Mouse (Mus musculus): ENCODE data around the gene Cyp11a1. TPM values are rescaled to one million over a fixed set of nuclear protein-coding genes. Genes with fewer than 3 reads are reported as not detected.

The Cyp11a1 gene
- total and polyA plus RNA-seq, 3 experiments: not detected

DNA sequence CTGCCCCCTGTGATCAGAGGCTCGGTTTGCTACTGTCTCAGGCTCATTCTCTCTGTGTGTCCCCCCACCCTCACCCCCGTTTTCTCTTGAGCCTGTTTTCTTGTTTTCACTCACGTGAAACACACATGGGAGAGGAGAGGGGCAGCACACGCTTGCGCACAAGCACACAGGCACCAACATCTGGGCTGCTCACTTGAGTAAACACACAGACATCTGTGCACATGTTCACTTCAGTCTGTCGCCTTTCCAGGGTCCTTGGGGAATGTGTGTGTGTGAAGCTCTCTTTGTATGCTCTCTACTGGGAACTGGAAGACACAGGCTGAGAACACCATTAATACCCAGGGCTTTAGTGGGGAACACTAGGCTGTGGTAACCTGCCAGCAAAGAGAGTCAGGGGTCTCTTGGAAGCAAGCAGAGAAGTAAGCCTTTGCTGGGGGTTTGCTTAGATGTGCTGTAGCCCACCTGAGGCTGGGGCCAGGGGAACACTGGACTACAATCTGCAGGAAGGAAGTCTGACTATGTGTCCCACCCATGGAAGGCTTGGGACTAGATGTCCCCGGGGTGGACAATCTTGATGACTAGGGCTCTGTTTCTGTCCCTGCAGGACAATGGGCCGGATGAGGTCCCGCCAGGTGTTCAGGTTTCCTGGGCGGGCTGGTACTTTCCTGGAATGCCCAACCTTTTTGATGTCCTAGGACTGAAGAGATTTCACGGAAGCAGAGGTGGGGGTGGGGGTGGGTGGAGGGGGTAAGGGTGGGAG is 36.3 kb upstream of the Cyp11a1 start:
- TF ChIP-seq GABPA (IDR thresholded peaks at IDR 0.05; ENCODE audit: low read depth, low read length): no peak
- TF ChIP-seq TCF12 (IDR thresholded peaks at IDR 0.05; ENCODE audit: low read depth, low read length): no peak
- TF ChIP-seq MYC (IDR thresholded peaks at IDR 0.05; ENCODE audit: low read depth, low read length): no peak
- TF ChIP-seq KAT2A (conservative IDR thresholded peaks at IDR 0.05; ENCODE audit: low read depth, low read length): no peak
- no peak for TF ChIP-seq BHLHE40 (IDR thresholded peaks at IDR 0.05; ENCODE audit: borderline replicate concordance, low read depth, low read length)
- no peak for TF ChIP-seq JUND (IDR thresholded peaks at IDR 0.05; ENCODE audit: low read depth, low read length)
- no peak for TF ChIP-seq EP300 (IDR thresholded peaks at IDR 0.05; ENCODE audit: low read depth in 1 of 2, low read length in 2 of 2)
- TF ChIP-seq SMC3 (IDR thresholded peaks at IDR 0.05; ENCODE audit: low read depth, low read length): no peak
- no peak for TF ChIP-seq USF1 (IDR thresholded peaks at IDR 0.05; ENCODE audit: low read depth, low read length)
- Histone ChIP-seq H3K27me3 (ENCODE audit: control insufficient read depth in 1 of 2, insufficient read depth in 2 of 2, low read length in 2 of 2) (peaks cover 0 to 6% of the 10 kb centered on the region in 2 experiments), H3K27ac (ENCODE audit: control insufficient read depth, low read depth, low read length) (no peak overlapping the region), H3K9ac (ENCODE audit: control insufficient read depth, low read depth, low read length, poor library complexity, severe bottlenecking) (no peak overlapping the region), H3K9me3 (replicated peaks; ENCODE audit: insufficient read depth, low read length) (no peaks in the 10 kb centered on the region), H3K79me2 (ENCODE audit: control insufficient read depth, insufficient read depth, low read length, poor library complexity) (no peaks in the 10 kb centered on the region), H3K36me3 (ENCODE audit: control insufficient read depth in 1 of 2, insufficient read depth in 2 of 2, low read length in 2 of 2) (no peaks in the 10 kb centered on the region), H3K4me3 (ENCODE audit: control insufficient read depth in 1 of 2, insufficient read depth in 1 of 2, low read depth in 2 of 2, low read length in 2 of 2) (no peak overlapping the region), H3K4me1 (ENCODE audit: control insufficient read depth in 1 of 2, insufficient read depth in 2 of 2, low read length in 2 of 2) (no peaks in the 10 kb centered on the region)
- no peak for DNase-seq (ENCODE audit: low read depth, low spot score)

DNA sequence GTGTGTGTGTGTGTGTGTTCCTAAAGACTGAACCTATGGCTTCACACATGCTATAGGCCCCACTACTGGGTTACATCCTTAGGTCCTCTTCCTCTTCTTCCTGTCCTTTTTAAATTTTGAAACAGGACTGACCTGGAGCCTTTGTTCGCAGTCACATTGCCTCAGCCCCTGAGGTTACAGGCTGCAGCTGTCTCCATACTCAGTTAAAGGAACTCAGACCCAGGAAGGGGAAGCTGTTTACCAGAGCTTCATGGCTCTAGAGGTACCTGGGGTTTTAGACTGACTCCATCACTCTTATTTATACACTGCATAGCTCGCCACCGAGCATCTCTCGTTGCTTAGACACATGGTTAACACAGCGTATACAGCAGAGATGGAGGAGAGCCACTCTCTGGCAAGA is 34.8 kb upstream of the Cyp11a1 start:
- no peak overlapping the region for H3K9ac ChIP-seq (ENCODE audit: control insufficient read depth, low read depth, low read length, poor library complexity, severe bottlenecking)
- no peak overlapping the region for H3K4me3 ChIP-seq (ENCODE audit: control insufficient read depth in 1 of 2, insufficient read depth in 1 of 2, low read depth in 2 of 2, low read length in 2 of 2)
- no peaks in the 10 kb centered on the region for H3K9me3 ChIP-seq (replicated peaks; ENCODE audit: insufficient read depth, low read length)
- H3K79me2 ChIP-seq (ENCODE audit: control insufficient read depth, insufficient read depth, low read length, poor library complexity): no peaks in the 10 kb centered on the region
- peaks cover 0 to 1% of the 10 kb centered on the region in 2 experiments for H3K27me3 ChIP-seq (ENCODE audit: control insufficient read depth in 1 of 2, insufficient read depth in 2 of 2, low read length in 2 of 2)
- H3K27ac ChIP-seq (ENCODE audit: control insufficient read depth, low read depth, low read length): no peak overlapping the region
- TF ChIP-seq POLR2AphosphoS2 (IDR thresholded peaks at IDR 0.05; ENCODE audit: low read length): no peak
- no peak for TF ChIP-seq BHLHE40 (IDR thresholded peaks at IDR 0.05; ENCODE audit: borderline replicate concordance, low read depth, low read length)
- TF ChIP-seq CHD1 (IDR thresholded peaks at IDR 0.05; ENCODE audit: low read depth, low read length): no peak
- TF ChIP-seq TBP (IDR thresholded peaks at IDR 0.05; ENCODE audit: low read depth, low read length): no peak
- TF ChIP-seq CTCF (IDR thresholded peaks at IDR 0.05 in 2 of 3, conservative IDR thresholded peaks at IDR 0.05 in 1 of 3; ENCODE audit: control insufficient read depth in 1 of 3, insufficient read depth in 1 of 3, low read depth in 2 of 3, low read length in 3 of 3, poor library complexity in 1 of 3, severe bottlenecking in 1 of 3): no peak
- TF ChIP-seq SIN3A (IDR thresholded peaks at IDR 0.05; ENCODE audit: low read length): no peak
- no peak for TF ChIP-seq RCOR1 (IDR thresholded peaks at IDR 0.05; ENCODE audit: low read depth, low read length)
- no peak for TF ChIP-seq ZC3H11A (IDR thresholded peaks at IDR 0.05; ENCODE audit: low read depth, low read length)
- no peak for TF ChIP-seq NRF1 (IDR thresholded peaks at IDR 0.05; ENCODE audit: insufficient read depth, low read depth, low read length, poor library complexity, severe bottlenecking)
- TF ChIP-seq SMC3 (IDR thresholded peaks at IDR 0.05; ENCODE audit: low read depth, low read length): no peak
- TF ChIP-seq ZNF384 (IDR thresholded peaks at IDR 0.05; ENCODE audit: low read depth, low read length): no peak
- TF ChIP-seq USF2 (IDR thresholded peaks at IDR 0.05; ENCODE audit: borderline replicate concordance in 1 of 2, insufficient read depth in 1 of 2, low read depth in 1 of 2, low read length in 2 of 2): no peak
- no peak for TF ChIP-seq TAL1 (IDR thresholded peaks at IDR 0.05; ENCODE audit: low read length)
- TF ChIP-seq MEF2A (IDR thresholded peaks at IDR 0.05; ENCODE audit: extremely low read depth, insufficient replicate concordance, low read depth, low read length, poor library complexity, severe bottlenecking): no peak
- TF ChIP-seq ZKSCAN1 (IDR thresholded peaks at IDR 0.05; ENCODE audit: low read depth, low read length): no peak
- no peak for TF ChIP-seq MAX (IDR thresholded peaks at IDR 0.05; ENCODE audit: low read length)
- TF ChIP-seq RAD21 (IDR thresholded peaks at IDR 0.05; ENCODE audit: low read depth, low read length): no peak
- no peak for TF ChIP-seq EP300 (IDR thresholded peaks at IDR 0.05; ENCODE audit: low read depth in 1 of 2, low read length in 2 of 2)
- TF ChIP-seq CHD2 (IDR thresholded peaks at IDR 0.05; ENCODE audit: low read length): no peak
- no peak for TF ChIP-seq MXI1 (IDR thresholded peaks at IDR 0.05; ENCODE audit: low read depth, low read length)
- no peaks in the 10 kb centered on the region for H3K4me1 ChIP-seq (ENCODE audit: control insufficient read depth in 1 of 2, insufficient read depth in 2 of 2, low read length in 2 of 2)
- DNase-seq (ENCODE audit: low read depth, low spot score): no peak
- H3K36me3 ChIP-seq (ENCODE audit: control insufficient read depth in 1 of 2, insufficient read depth in 2 of 2, low read length in 2 of 2): no peaks in the 10 kb centered on the region

Measured in MEL (cell line).